Mouse (Mus musculus) intestine, postnatal 0 days (tissue): ENCODE data around the gene Fbrsl1. TPM values are rescaled to one million over a fixed set of nuclear protein-coding genes. Genes with fewer than 3 reads are reported as not detected.

Experiments used
- ATAC-seq: fragments of 200-750 bp; cut with Nextera tagmentation; 2 replicates; pipeline ENCODE4 v1.8.0; 2017; ENCODE audit warnings: mild to moderate bottlenecking, moderate TSS enrichment, moderate library complexity
- H3K27ac ChIP-seq: fragments of 300-500 bp; sonication (generic); 2 replicates; pipeline ENCODE4 v1.5.1; 2014; ENCODE audit warnings: mild to moderate bottlenecking, low read depth, low read length, moderate library complexity
- H3K27me3 ChIP-seq: fragments of 300-500 bp; sonication (generic); replicated peaks from 2 replicates; pipeline ENCODE4 v1.6.1; 2014; ENCODE audit warnings: low read length, mixed read lengths; ENCODE audit not compliant: control insufficient read depth, insufficient read depth
- H3K36me3 ChIP-seq: fragments of 300-500 bp; sonication (generic); 2 replicates; pipeline ENCODE4 v1.6.1; 2014; ENCODE audit warnings: mild to moderate bottlenecking, moderate library complexity; ENCODE audit not compliant: control insufficient read depth, insufficient read depth
- H3K4me1 ChIP-seq: fragments of 300-500 bp; sonication (generic); replicated peaks from 2 replicates; pipeline ENCODE4 v1.6.1; 2014; ENCODE audit warnings: antibody characterized with exemption, low read length, mixed read lengths; ENCODE audit not compliant: control insufficient read depth, insufficient read depth
- H3K4me2 ChIP-seq: fragments of 300-500 bp; sonication (generic); replicated peaks from 2 replicates; pipeline ENCODE4 v1.6.1; 2014; ENCODE audit warnings: low read depth, mild to moderate bottlenecking, moderate library complexity
- H3K4me3 ChIP-seq: fragments of 300-500 bp; sonication (generic); 2 replicates; pipeline ENCODE4 v1.5.1; 2014; ENCODE audit warnings: low read depth, low read length
- H3K9ac ChIP-seq: fragments of 300-500 bp; sonication (generic); 2 replicates; pipeline ENCODE4 v1.6.1; 2014; ENCODE audit warnings: mild to moderate bottlenecking, low read depth, low read length
- H3K9me3 ChIP-seq: fragments of 300-500 bp; sonication (generic); 2 replicates; pipeline ENCODE4 v1.6.1; 2016; ENCODE audit warnings: mixed run types; ENCODE audit not compliant: control insufficient read depth
- CTCF ChIP-seq: sonication (generic); IDR thresholded peaks from 2 replicates; pipeline ENCODE4 v1.5.1; 2016; ENCODE audit warnings: low read depth, mild to moderate bottlenecking, control low read depth, antibody characterized with exemption, moderate library complexity
- WGBS: fragments of 180-500 bp; shearing (Covaris S2); extraction: QIAGEN DNeasy Blood & Tissue Kit; methylation state at CpG from one replicate; pipeline ENCODE4 v1.1.7; 2014; 5-methylcytosine and 5-hydroxymethylcytosine counted together
- polyA plus RNA-seq: library from polyadenylated mRNA; unstranded; fragments of >200 nt; fragmentation: Nextera tagmentation; extraction: Ambion mirVana; gene quantifications from 2 replicates; pipeline ENCODE4 v1.2.1, GENCODE M21; 2015

Fbrsl1 gene
- polyA plus RNA-seq, 1 experiment from 2014 or later: 8.2 TPM

- Histone ChIP-seq H3K4me1 (no peaks in the 10 kb centered on the region), H3K27ac (peak overlapping the region; percentile 21; the same call in 1 of the 2 replicates), H3K4me2 (no peak overlapping the region), H3K4me3 (no peak overlapping the region), H3K9ac (no peak overlapping the region), H3K9me3 (no peaks in the 10 kb centered on the region), H3K27me3 (no peaks in the 10 kb centered on the region), H3K36me3 (no peaks in the 10 kb centered on the region)
- WGBS: 52% methylated on average over 11 of the region's 11 CpGs
- no peak for ATAC-seq
- TF ChIP-seq CTCF: no peak
Observed at GRCm38 (mm10) chr5:110466531-110467424, 18.5 kb upstream of the Fbrsl1 start.

GRCm38 (mm10) chr5:110462646-110463045 is 14.3 kb upstream of the Fbrsl1 start:
- Histone ChIP-seq H3K27me3 (no peaks in the 10 kb centered on the region), H3K27ac (no peak overlapping the region), H3K4me2 (no peak overlapping the region), H3K4me3 (no peak overlapping the region), H3K9me3 (no peaks in the 10 kb centered on the region), H3K36me3 (no peaks in the 10 kb centered on the region), H3K9ac (no peak overlapping the region), H3K4me1 (no peaks in the 10 kb centered on the region)
- WGBS: 93% methylated on average over 2 of the region's 2 CpGs
- ATAC-seq: no peak
- no peak for TF ChIP-seq CTCF

- no peaks in the 10 kb centered on the region for H3K36me3 ChIP-seq
- H3K4me1 ChIP-seq: no peaks in the 10 kb centered on the region
- H3K9ac ChIP-seq: no peak overlapping the region
- H3K4me2 ChIP-seq: no peak overlapping the region
- H3K9me3 ChIP-seq: no peaks in the 10 kb centered on the region
- H3K27ac ChIP-seq: no peak overlapping the region
- no peak overlapping the region for H3K4me3 ChIP-seq
- WGBS: 62% methylated on average over 3 of the region's 3 CpGs
- no peak for ATAC-seq
- no peak for TF ChIP-seq CTCF
- no peaks in the 10 kb centered on the region for H3K27me3 ChIP-seq
Observed at GRCm38 (mm10) chr5:110458936-110459335, 10.6 kb upstream of the Fbrsl1 start.

- H3K27me3 ChIP-seq: no peaks in the 10 kb centered on the region
- H3K9ac ChIP-seq: no peak overlapping the region
- TF ChIP-seq CTCF: no peak
- no peaks in the 10 kb centered on the region for H3K36me3 ChIP-seq
- H3K27ac ChIP-seq: no peak overlapping the region
- no peaks in the 10 kb centered on the region for H3K4me1 ChIP-seq
- no peaks in the 10 kb centered on the region for H3K9me3 ChIP-seq
- no peak overlapping the region for H3K4me3 ChIP-seq
- H3K4me2 ChIP-seq: no peak overlapping the region
- peak; percentile 45; the same call in 1 of the 2 replicates for ATAC-seq
Observed at GRCm38 (mm10) chr5:110455272-110455671, 7.0 kb upstream of the Fbrsl1 start.

GRCm38 (mm10) chr5:110449294-110449693 is 991 bp upstream of the Fbrsl1 start:
- Histone ChIP-seq H3K4me3 (peak overlapping the region; percentile 93), H3K4me1 (peaks cover 10% of the 10 kb centered on the region; the same call in 1 of the 2 replicates), H3K9me3 (no peaks in the 10 kb centered on the region), H3K27ac (no peak overlapping the region), H3K36me3 (no peaks in the 10 kb centered on the region), H3K9ac (no peak overlapping the region), H3K27me3 (no peaks in the 10 kb centered on the region), H3K4me2 (peak overlapping the region; percentile 91)
- 44% methylated on average over 6 of the region's 6 CpGs for WGBS
- no peak for ATAC-seq
- no peak for TF ChIP-seq CTCF

GRCm38 (mm10) chr5:110447720-110448435 is 425 bp downstream of the Fbrsl1 start:
- peak overlapping the region; percentile 91 for H3K4me2 ChIP-seq
- peak overlapping the region; percentile 97 for H3K27ac ChIP-seq
- no peaks in the 10 kb centered on the region for H3K27me3 ChIP-seq
- no peaks in the 10 kb centered on the region for H3K9me3 ChIP-seq
- WGBS: under 1% methylated on average over 77 of the region's 98 CpGs
- H3K36me3 ChIP-seq: no peaks in the 10 kb centered on the region
- ATAC-seq: peak; percentile 17
- H3K9ac ChIP-seq: peak overlapping the region; percentile 97
- H3K4me1 ChIP-seq: peaks cover 10% of the 10 kb centered on the region; the same call in 1 of the 2 replicates
- no peak for TF ChIP-seq CTCF
- peak overlapping the region; percentile 93 for H3K4me3 ChIP-seq
